Mouse (Mus musculus) forelimb bud, embryonic 11.5 days (tissue): ENCODE data around the gene Fbrsl1.
A peak's percentile ranks its signal among the peaks of the same experiment; 100 is the strongest.

Source experiments
- DNase-seq: peaks from one replicate; pipeline ENCODE4 v3.0.0-alpha.2; 2012; ENCODE audit warnings: low read depth, low spot score

The Fbrsl1 gene

GRCm38 (mm10) chr5:110363822-110364545 lies 84.3 kb downstream of the Fbrsl1 start:
- DNase-seq = peak; percentile 20

GRCm38 (mm10) chr5:110363179-110363821 lies 85.0 kb downstream of the Fbrsl1 start:
- peak; percentile 56 for DNase-seq

GRCm38 (mm10) chr5:110362813-110363178 lies 85.5 kb downstream of the Fbrsl1 start:
- peak; percentile 44 for DNase-seq

- DNase-seq = no peak
Observed at GRCm38 (mm10) chr5:110361465-110361864, 86.8 kb downstream of the Fbrsl1 start.

- DNase-seq = peak; percentile 91
Observed at GRCm38 (mm10) chr5:110357531-110358179, 90.6 kb downstream of the Fbrsl1 start.

GRCm38 (mm10) chr5:110354716-110355115 lies 93.6 kb downstream of the Fbrsl1 start:
- peak; percentile 35 for DNase-seq

- DNase-seq = no peak
Observed at GRCm38 (mm10) chr5:110347006-110347405, 101.3 kb downstream of the Fbrsl1 start.

- no peak for DNase-seq
Observed at GRCm38 (mm10) chr5:110345553-110345952, 102.8 kb downstream of the Fbrsl1 start.

GRCm38 (mm10) chr5:110344524-110344923 lies 103.8 kb downstream of the Fbrsl1 start, which contains the start of gene Lrcol1:
Lrcol1 (plus strand) TSS chr5:110344730.
- DNase-seq = no peak

GRCm38 (mm10) chr5:110342648-110343284 lies 105.5 kb downstream of the Fbrsl1 start, which contains the start of gene P2rx2:
P2rx2 (minus strand) TSS chr5:110343212.
- no peak for DNase-seq

- DNase-seq = no peak
Observed at GRCm38 (mm10) chr5:110338792-110339191, 109.5 kb downstream of the Fbrsl1 start.

GRCm38 (mm10) chr5:110330508-110330907 lies 117.8 kb downstream of the Fbrsl1 start:
- DNase-seq = no peak

GRCm38 (mm10) chr5:110313127-110313526 lies 135.2 kb downstream of the Fbrsl1 start:
- DNase-seq = no peak
